Mouse (Mus musculus): ENCODE data around the gene 6720489N17Rik. TPM values are rescaled to one million over a fixed set of nuclear protein-coding genes. Genes with fewer than 3 reads are reported as not detected.

6720489N17Rik gene
- polyA plus RNA-seq (2012; rRNA removed), result not detected in 2 replicates

GRCm38 (mm10) chr13:62623577-62624276, at the start of gene 6720489N17Rik:
6720489N17Rik (minus strand) TSS chr13:62624182.

GRCm38 (mm10) chr13:62571099-62571498, 52.9 kb downstream of the 6720489N17Rik start, which contains the start of gene Zfp934:
Zfp934 (minus strand) TSS chr13:62571199.

GRCm38 (mm10) chr13:62558189-62559110, 65.5 kb downstream of the 6720489N17Rik start, which contains the start of gene Zfp935:
Zfp935 (minus strand) TSS chr13:62558511.

Other genes starting within 250 kb of the 6720489N17Rik start
- gene Gm3604, start 241.0 kb downstream of the 6720489N17Rik start, polyA plus RNA-seq (2012; rRNA removed), result not detected in 2 replicates
- 0.11 TPM in 1 of 2 replicates, not detected in the other for gene Gm49359, start 157.3 kb downstream of the 6720489N17Rik start, polyA plus RNA-seq (2012; rRNA removed)
- gene Zfp935, start 65.7 kb downstream of the 6720489N17Rik start, polyA plus RNA-seq (2012; rRNA removed), result not detected in 2 replicates
- 0.04 and 0.09 TPM in 2 replicates for gene Zfp934, start 53.0 kb downstream of the 6720489N17Rik start, polyA plus RNA-seq (2012; rRNA removed)
- gene Platr25, start 136.5 kb upstream of the 6720489N17Rik start, polyA plus RNA-seq (2012; rRNA removed), result 0.09 TPM in 1 of 2 replicates, not detected in the other
- 0.37 TPM in 1 of 2 replicates, not detected in the other for gene Gm5141, start 161.6 kb upstream of the 6720489N17Rik start, polyA plus RNA-seq (2012; rRNA removed)
- gene Fbp2, start 234.2 kb upstream of the 6720489N17Rik start, polyA plus RNA-seq (2012; rRNA removed), result 9.8 and 13.3 TPM in 2 replicates

Data from stomach, adult 2 months (tissue).